Mouse (Mus musculus) retina, embryonic 14.5 days (tissue): ENCODE measurements at regions not wholly inside any gene's neighbourhood (a gene's known extent, or its start where the extent isn't known, plus 50 kb on each side); places are given as distances from the start of the nearest gene placed in this dataset.
A peak's percentile ranks its signal among the peaks of the same experiment; 100 is the strongest.

Source experiments
- DNase-seq: peaks from one replicate; pipeline ENCODE4 v3.0.0-alpha.2; 2015; ENCODE audit warnings: low spot score

DNA sequence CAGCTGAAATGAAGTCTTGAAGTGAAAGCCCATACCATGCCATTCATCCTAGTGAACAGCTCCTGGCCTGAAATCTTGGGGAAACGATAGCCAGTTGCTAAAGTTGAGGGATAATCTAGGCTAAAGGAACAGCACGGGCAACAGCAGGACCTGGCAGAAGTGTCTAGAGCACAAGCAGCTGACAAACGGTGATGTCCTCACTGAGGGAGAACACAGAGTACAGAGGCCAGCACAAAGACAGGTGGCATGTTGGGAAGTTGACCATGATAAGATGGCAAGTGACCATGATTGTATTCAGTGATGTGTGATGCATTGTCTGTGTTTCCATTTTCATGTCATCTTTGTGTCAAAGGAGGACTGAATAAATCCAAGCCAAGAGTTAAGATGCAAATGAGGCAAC is 212.4 kb upstream of the Ntm start:
- no peak for DNase-seq

GRCm38 (mm10) chr9:30183409-30183808 is 220.5 kb upstream of the Ntm start:
- no peak for DNase-seq

DNA sequence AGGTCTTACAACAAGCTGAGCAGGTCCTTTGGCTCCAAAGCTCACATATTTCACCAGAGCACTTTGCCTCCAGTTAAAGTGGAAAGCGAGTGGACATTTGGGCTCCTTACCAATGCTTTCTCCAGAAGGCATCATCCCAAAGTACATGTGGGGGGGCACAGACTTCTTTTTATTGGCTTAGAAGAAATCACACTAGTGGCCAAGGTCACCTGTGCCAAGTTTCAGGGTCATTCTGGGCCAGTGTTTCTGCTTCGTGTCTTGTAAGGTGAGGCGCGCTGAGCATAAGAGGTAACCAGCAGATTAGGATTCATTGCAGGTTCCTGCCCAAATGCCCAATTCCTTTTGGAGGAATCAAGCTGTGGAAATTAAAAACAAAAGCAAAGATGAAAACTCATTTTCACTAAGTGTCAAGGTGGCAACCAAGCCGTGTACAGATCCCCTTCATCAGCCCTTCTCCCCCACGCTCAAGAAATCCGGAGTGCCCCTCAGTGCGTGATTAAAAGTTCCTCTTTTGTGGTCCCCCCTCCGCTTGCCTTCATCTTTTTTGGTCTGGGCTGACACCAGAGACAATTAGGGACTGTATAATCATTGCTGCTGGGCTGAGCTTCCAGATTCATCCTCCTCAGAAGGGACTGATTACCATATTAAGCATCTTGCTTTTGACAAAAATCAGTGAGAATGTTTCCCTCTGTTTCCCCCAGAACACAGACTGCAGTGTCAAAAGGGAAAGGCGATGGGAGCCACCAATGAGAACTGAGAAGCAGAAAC is 222.2 kb upstream of the Ntm start:
- DNase-seq: no peak

DNA sequence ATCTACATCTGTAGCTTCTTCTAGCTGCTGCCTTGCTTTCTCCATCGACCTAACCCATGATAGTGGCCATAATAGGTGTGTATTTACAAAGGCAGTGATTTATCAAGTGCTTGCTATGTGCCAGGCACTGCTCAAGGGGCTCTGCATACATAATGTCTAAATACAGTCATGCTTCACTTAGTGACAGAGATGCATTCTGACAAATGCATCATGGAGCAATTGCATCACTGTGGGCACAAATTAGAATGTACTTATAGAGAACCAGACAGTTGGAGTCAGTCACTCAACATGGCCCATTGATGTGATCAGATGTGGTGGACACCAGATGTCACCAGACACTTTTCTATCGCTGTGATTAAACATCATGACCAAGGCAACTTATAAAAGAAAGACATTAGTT is 223.3 kb upstream of the Ntm start:
- DNase-seq: peak; percentile 30

DNA sequence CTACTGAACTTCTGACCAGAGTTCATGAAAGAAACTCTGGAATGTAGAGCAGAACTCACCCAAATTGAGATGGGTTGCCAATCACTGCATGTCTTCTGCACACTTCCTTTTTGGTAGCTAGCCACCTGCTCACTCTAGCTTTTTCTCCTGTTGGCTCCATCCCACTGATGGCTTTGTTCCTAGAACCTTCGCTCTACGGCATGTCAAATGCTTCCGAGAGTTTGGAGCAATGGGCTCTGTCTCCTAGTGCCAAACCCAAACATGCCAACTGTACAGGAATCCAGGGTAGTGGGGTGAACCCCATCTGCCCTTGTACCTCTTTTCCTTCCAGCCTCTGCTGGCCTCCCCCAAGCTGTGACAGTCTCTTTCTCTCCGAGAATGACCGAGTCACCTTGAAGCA is 227.1 kb upstream of the Ntm start:
- DNase-seq: no peak

DNA sequence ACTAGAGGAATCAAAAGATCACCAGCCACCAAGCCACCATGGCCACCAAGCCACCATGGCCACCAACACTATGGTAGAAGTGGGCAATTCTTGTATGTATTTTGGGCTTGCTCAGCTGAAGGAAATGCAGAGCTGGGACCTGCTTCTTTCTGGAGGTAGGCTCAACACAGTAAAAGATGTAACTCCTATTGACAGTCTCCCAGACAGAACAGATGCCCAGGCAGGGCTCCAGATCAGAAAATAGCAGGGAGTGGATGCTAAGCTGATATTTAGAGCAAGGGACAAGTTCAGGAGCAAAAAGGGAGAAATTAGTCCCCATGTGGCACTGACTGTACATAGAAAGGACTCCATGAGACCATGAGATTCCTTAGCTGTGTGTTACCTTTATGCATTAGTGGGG is 228.2 kb upstream of the Ntm start:
- no peak for DNase-seq

DNA sequence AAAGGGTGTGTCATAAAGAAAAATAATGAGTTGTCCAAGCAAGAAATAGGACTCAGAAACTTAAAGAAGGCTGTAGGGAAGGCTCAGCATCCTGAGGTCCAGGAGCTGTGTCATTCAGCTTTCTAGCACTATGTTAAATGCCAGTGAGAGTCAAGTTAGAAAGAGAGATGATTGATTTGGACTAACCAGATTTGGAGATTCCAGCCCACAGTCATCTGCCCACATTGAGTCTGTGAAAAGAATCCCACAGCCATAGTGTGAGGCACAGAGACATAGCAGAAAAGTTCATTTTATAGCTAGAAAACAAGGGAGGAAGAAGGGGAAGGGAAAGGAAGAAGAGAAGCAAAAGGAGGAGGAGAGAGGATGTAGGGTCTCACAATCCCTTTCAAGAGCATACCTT is 229.0 kb upstream of the Ntm start:
- DNase-seq: no peak

GRCm38 (mm10) chr9:30194866-30195265 is 231.9 kb upstream of the Ntm start:
- DNase-seq: no peak

DNA sequence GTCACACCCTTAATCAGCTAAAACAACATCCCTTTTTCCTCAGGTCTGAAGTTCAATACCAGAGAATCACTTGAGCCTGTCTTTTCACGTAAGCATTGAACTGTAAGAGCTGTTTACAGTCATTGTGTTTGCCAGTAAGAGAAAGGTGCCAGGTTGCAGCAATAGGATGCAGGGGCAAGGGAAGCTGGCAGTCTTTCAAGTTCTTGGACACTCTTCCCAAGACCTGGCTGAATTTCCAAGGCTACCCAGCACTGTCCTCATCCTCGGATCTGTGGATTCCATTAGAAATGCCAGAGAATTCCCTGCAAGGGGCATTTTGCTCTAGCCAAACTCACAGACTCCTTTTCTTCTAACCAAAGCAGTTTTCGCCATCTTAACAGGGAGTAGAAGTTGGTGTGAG is 224.5 kb upstream of the Snx19 start:
- DNase-seq: no peak

- no peak for DNase-seq
Observed at GRCm38 (mm10) chr9:30207631-30208030, 219.3 kb upstream of the Snx19 start.

DNA sequence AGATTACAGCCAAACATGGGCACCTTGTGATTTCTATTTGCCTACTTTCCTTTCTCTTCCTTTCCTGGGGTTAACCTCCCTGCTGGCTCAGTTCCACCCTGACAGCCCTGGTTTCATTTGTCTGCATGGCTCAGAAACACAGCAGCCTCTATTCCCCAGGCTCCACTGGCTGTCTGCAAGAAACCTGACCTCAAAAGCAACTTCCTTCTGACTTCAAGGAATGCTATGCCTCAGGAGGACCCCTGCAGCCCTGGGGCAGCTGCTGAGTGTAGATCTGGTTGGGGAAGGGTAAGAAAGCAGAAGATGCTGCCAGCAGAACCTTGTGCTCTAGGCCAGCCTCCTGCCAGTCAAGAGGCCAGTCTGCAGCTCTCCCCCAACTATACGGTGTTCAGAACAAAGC is 217.1 kb upstream of the Snx19 start:
- no peak for DNase-seq

- no peak for DNase-seq
Observed at GRCm38 (mm10) chr9:30212471-30213075, 214.3 kb upstream of the Snx19 start.

DNA sequence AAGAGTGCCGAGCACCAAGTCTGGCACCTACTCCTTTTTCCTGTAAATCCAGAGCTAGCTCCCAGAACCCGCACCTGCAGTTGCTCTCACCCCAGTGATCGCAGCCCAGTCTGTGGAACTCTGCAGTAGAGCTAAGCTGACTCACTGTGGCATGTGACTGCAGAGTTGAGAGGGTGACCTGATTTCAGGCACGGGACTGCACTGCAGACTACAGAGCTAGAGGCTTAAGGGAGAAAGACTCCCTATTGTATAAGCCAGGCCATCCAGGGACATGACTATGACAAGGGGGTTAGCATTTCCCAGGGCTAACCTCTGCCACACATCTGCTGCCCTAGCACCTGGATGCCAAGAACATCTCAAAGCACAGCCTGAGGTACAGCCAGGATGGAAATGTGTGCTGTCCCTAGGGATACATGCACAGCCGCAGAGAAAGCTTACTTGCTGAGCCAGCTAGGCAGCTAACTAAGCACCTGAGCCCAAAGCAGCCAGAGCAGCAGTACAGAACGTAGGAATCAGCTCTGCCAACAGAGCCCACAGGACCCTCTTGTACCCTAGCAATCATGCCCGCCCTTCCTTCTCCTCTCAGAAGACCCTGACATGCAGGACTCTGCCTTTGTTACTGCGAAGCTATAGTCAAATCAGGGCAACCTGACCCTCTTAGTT is 192.3 kb upstream of the Snx19 start:
- DNase-seq: peak; percentile 47

- DNase-seq: no peak
Observed at GRCm38 (mm10) chr9:30235791-30236190, 191.1 kb upstream of the Snx19 start.

DNA sequence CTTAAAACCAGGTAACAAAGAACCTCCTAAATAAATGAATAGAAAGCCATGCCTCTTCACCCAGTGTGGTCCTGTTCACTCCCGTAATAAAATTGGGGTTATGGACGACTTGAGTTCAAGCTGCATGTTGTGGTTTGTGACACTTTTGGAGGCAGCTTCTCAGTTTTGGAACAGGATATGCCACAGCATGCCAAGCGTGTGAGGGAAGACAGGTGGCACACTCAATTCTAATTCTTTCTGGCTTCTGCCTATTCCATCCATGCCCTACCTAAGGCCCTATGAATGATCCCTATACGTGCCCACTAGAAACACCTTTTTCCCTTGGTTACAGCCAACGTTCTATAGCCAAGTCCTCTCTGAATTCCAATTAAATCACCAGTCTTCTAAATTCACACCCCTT is 184.8 kb upstream of the Snx19 start:
- DNase-seq: no peak

- peak; percentile 97 for DNase-seq
Observed at GRCm38 (mm10) chr9:30264533-30265168, 162.3 kb upstream of the Snx19 start.

DNA sequence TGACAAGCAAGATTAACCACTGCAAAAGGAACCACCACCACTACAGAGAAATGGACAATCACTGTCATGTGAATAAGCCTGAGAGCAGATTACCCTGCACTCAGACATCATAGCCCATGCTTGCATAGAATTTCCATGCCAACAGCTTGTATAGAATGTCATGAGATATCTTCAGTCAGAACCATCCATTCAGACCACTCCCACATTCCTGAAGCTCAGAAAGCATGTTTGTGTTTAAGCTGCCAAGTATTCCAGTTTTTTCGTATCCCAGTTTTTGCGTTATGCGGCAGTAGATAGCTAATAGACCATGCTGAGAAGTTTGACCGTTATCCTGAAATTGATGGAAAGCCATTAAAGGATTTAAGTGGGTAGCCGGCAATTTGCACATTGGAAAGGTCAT is 155.8 kb upstream of the Snx19 start:
- DNase-seq: no peak

DNA sequence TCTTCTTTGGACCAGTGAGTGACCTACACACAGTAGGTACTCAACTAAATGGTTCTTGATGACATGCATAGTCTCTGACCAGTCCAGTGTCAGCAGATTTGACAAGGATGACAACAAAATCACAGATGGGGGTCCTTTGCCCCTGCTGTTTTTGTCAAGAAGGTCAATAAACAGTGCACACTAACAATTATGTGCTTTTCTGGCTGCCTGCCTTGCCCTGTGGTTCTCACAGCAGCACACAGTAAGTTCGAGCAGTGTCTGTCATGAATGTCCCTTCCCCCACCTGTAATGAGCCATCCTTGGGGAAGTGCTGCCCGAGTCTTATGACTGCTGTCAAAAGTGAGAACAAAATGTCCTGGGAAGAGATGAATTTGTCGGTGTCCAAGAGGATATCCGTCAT is 153.1 kb upstream of the Snx19 start:
- no peak for DNase-seq

DNA sequence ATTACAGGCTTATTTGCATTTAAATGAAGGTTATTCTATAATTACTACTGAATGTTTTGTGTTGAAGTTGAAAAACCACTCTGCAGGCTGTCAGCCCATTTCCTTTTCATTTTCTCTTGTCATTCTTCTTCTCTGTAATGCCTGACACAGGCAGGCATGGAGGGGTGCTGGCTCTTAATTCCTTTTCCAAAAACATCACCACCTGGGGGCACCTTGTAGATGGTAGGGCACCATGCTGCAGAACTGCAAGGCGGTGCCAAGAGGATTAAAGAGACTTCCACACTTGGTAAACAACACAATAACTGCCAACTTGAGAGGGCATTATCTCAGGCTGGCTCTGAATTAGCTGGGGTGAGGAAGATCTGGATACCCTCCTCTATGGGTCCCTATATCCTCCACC is 148.7 kb upstream of the Snx19 start:
- DNase-seq: no peak

DNA sequence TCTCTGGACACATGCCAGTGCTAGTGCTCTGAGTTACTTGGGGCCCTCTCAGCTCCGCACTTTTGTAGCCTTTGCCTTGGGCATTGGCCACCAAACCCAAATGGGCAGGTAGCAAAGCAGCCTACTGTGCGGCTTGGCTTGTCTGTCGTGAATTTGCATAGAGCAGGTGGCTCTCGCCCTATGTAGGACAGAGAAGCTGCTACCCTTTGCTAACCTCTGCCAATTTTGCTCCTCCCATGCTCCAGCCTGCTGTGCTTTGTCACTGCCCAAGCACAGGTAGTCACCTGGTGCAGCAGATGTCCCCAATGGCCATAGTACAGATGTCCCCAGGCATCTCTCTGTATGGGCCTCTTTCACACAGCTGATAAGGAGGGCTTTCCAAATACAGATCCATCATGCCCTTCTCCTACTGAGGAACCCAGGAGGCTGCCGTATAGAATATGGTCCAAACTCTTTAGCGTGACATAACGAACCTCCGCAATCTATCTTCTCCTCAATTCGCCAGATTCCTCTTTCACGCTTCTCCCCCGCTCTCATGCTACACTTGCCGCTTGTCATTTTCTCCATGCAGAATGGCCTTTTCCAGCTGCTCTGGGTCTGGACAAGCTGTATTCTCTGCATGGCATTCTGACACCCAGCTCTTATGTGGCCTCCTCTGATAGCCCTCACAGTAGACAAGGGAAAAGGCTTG is 143.7 kb upstream of the Snx19 start:
- no peak for DNase-seq

- no peak for DNase-seq
Observed at GRCm38 (mm10) chr9:30283771-30284148, 143.1 kb upstream of the Snx19 start.

GRCm38 (mm10) chr9:30284562-30285323 is 142.2 kb upstream of the Snx19 start:
- DNase-seq: peak; percentile 50
